Mouse (Mus musculus) stomach, embryonic 15.5 days (tissue): Measurements from ENCODE around the gene Cdh24. TPM values are rescaled to one million over a fixed set of nuclear protein-coding genes. Genes with fewer than 3 reads are reported as not detected.

ENCODE experiments used
- ATAC-seq: fragments of 200-750 bp; cut with Nextera tagmentation; 2 replicates; pipeline ENCODE4 v1.8.0; 2017; ENCODE audit warnings: low read depth, moderate number of reproducible peaks, moderate TSS enrichment; ENCODE audit not compliant: insufficient read depth, low FRiP score
- H3K27ac ChIP-seq: fragments of 300-500 bp; sonication (generic); 2 replicates; pipeline ENCODE4 v1.5.1; 2015; ENCODE audit warnings: mild to moderate bottlenecking, inconsistent platforms
- H3K27me3 ChIP-seq: fragments of 300-500 bp; sonication (generic); replicated peaks from 2 replicates; pipeline ENCODE4 v1.6.1; 2015; ENCODE audit warnings: inconsistent platforms
- H3K36me3 ChIP-seq: fragments of 300-500 bp; sonication (generic); 2 replicates; pipeline ENCODE4 v1.6.1; 2015; ENCODE audit warnings: inconsistent platforms
- H3K4me1 ChIP-seq: fragments of 300-500 bp; sonication (generic); 2 replicates; pipeline ENCODE4 v1.6.1; 2015; ENCODE audit warnings: inconsistent platforms
- H3K4me2 ChIP-seq: fragments of 300-500 bp; sonication (generic); 2 replicates; pipeline ENCODE4 v1.6.1; 2015; ENCODE audit warnings: mild to moderate bottlenecking, inconsistent platforms
- H3K4me3 ChIP-seq: fragments of 300-500 bp; sonication (generic); replicated peaks from 2 replicates; pipeline ENCODE4 v1.5.1; 2015; ENCODE audit warnings: inconsistent platforms
- H3K9ac ChIP-seq: fragments of 300-500 bp; sonication (generic); 2 replicates; pipeline ENCODE4 v1.6.1; 2015; ENCODE audit warnings: inconsistent platforms
- H3K9me3 ChIP-seq: fragments of 300-500 bp; sonication (generic); 2 replicates; pipeline ENCODE4 v1.6.1; 2016; ENCODE audit warnings: inconsistent platforms
- WGBS: fragments of 180-500 bp; shearing (Covaris S2); methylation state at CpG from one replicate; pipeline ENCODE4 v1.1.7; 2015; 5-methylcytosine and 5-hydroxymethylcytosine counted together
- polyA plus RNA-seq: library from polyadenylated mRNA; unstranded; fragments of >200 nt; fragmentation: Nextera tagmentation; extraction: Ambion mirVana; gene quantifications from 2 replicates; pipeline ENCODE4 v1.2.1, GENCODE M21; 2015

Gene Cdh24
- polyA plus RNA-seq, result 3.7 and 4.5 TPM in 2 replicates

GRCm38 (mm10) chr14:54641305-54641969 lies at the start of gene Cdh24:
Cdh24 (minus strand) TSS chr14:54641364.
- H3K4me3 ChIP-seq, result peak within 1 kb of the TSS; percentile 76
- WGBS, result under 1% methylated on average over 44 of the region's 52 CpGs
- H3K9ac ChIP-seq, result peak within 1 kb of the TSS; percentile 84
- H3K4me2 ChIP-seq, result peak within 1 kb of the TSS; percentile 100
- H3K4me1 ChIP-seq, result peaks cover 2% of the 10 kb centered on the region; the same call in 1 of the 2 replicates
- ATAC-seq, result peak; percentile 91
- H3K36me3 ChIP-seq, result peaks cover 42% of the 10 kb centered on the region
- peak within 1 kb of the TSS; percentile 85 for H3K27ac ChIP-seq
- H3K9me3 ChIP-seq, result no peaks in the 10 kb centered on the region
- no peaks in the 10 kb centered on the region for H3K27me3 ChIP-seq

GRCm38 (mm10) chr14:54687251-54687650 lies 46.1 kb upstream of the Cdh24 start:
- 4% methylated on average over 8 of the region's 8 CpGs for WGBS
- H3K4me2 ChIP-seq, result peak overlapping the region; percentile 57
- H3K9ac ChIP-seq, result peak overlapping the region; percentile 81

GRCm38 (mm10) chr14:54686522-54687143 lies 45.5 kb upstream of the Cdh24 start, which contains the start of gene Acin1:
Acin1 (minus strand) TSS chr14:54686931.
- Histone ChIP-seq H3K4me1 (0 out of 2 replicates have a peak, but pooled peaks cover 10% of the 10 kb centered on the region), H3K27me3 (no peaks in the 10 kb centered on the region), H3K4me2 (peak within 1 kb of the TSS; percentile 68), H3K4me3 (peak within 1 kb of the TSS; percentile 92), H3K9ac (peak within 1 kb of the TSS; percentile 99), H3K36me3 (peaks cover 8% of the 10 kb centered on the region; the same call in 1 of the 2 replicates), H3K27ac (peak within 1 kb of the TSS; percentile 98), H3K9me3 (no peaks in the 10 kb centered on the region)
- ATAC-seq, result peak; percentile 96
- 0% methylated on average over 44 of the region's 44 CpGs for WGBS

More at GRCm38 (mm10) chr14:54687251-54687650, 46.1 kb upstream of the Cdh24 start:
- no peak for ATAC-seq
- Histone ChIP-seq H3K27ac (peak overlapping the region; percentile 98), H3K9me3 (no peaks in the 10 kb centered on the region), H3K27me3 (no peaks in the 10 kb centered on the region), H3K36me3 (peaks cover 8% of the 10 kb centered on the region; the same call in 1 of the 2 replicates), H3K4me1 (0 out of 2 replicates have a peak, but pooled peaks cover 10% of the 10 kb centered on the region), H3K4me3 (peak overlapping the region; percentile 92)

- ATAC-seq, result peak; percentile 77
- H3K9me3 ChIP-seq, result no peaks in the 10 kb centered on the region
- H3K4me1 ChIP-seq, result 0 out of 2 replicates have a peak, but pooled peaks cover 10% of the 10 kb centered on the region
- peak within 1 kb of the TSS; percentile 98 for H3K27ac ChIP-seq
- H3K9ac ChIP-seq, result peak within 1 kb of the TSS; percentile 99
- no peaks in the 10 kb centered on the region for H3K27me3 ChIP-seq
- peak within 1 kb of the TSS; percentile 68 for H3K4me2 ChIP-seq
- under 1% methylated on average over 40 of the region's 41 CpGs for WGBS
- peak within 1 kb of the TSS; percentile 92 for H3K4me3 ChIP-seq
- H3K36me3 ChIP-seq, result peaks cover 9% of the 10 kb centered on the region; the same call in 1 of the 2 replicates
Observed at GRCm38 (mm10) chr14:54686063-54686521, 44.9 kb upstream of the Cdh24 start, which contains the start of gene 1700123O20Rik. 1700123O20Rik (plus strand) TSS chr14:54686216.

GRCm38 (mm10) chr14:54685471-54685870 lies 44.3 kb upstream of the Cdh24 start:
- H3K9ac ChIP-seq, result peak overlapping the region; percentile 99
- H3K27ac ChIP-seq, result peak overlapping the region; percentile 98
- ATAC-seq, result no peak
- 7% methylated on average over 8 of the region's 8 CpGs for WGBS
- no peaks in the 10 kb centered on the region for H3K9me3 ChIP-seq
- H3K27me3 ChIP-seq, result no peaks in the 10 kb centered on the region
- peak overlapping the region; percentile 68 for H3K4me2 ChIP-seq
- H3K4me3 ChIP-seq, result peak overlapping the region; percentile 92
- H3K4me1 ChIP-seq, result 0 out of 2 replicates have a peak, but pooled peaks cover 10% of the 10 kb centered on the region
- H3K36me3 ChIP-seq, result peaks cover 11% of the 10 kb centered on the region; the same call in 1 of the 2 replicates

GRCm38 (mm10) chr14:54682396-54682795 lies 41.2 kb upstream of the Cdh24 start:
- ATAC-seq, result no peak
- Histone ChIP-seq H3K9me3 (no peaks in the 10 kb centered on the region), H3K9ac (no peak overlapping the region), H3K27me3 (no peaks in the 10 kb centered on the region), H3K36me3 (peaks cover 11% of the 10 kb centered on the region; the same call in 1 of the 2 replicates), H3K4me3 (no peak overlapping the region), H3K4me2 (no peak overlapping the region), H3K4me1 (0 out of 2 replicates have a peak, but pooled peaks cover 5% of the 10 kb centered on the region), H3K27ac (no peak overlapping the region)
- 82% methylated on average over 3 of the region's 3 CpGs for WGBS

GRCm38 (mm10) chr14:54678657-54679304 lies 37.6 kb upstream of the Cdh24 start:
- no peak overlapping the region for H3K9ac ChIP-seq
- H3K27me3 ChIP-seq, result no peaks in the 10 kb centered on the region
- H3K4me2 ChIP-seq, result no peak overlapping the region
- 84% methylated on average over 16 of the region's 16 CpGs for WGBS
- ATAC-seq, result no peak
- H3K36me3 ChIP-seq, result peaks cover 21% of the 10 kb centered on the region; the same call in 1 of the 2 replicates
- no peaks in the 10 kb centered on the region for H3K4me1 ChIP-seq
- no peak overlapping the region for H3K27ac ChIP-seq
- H3K4me3 ChIP-seq, result no peak overlapping the region
- no peaks in the 10 kb centered on the region for H3K9me3 ChIP-seq

GRCm38 (mm10) chr14:54676290-54676689 lies 35.1 kb upstream of the Cdh24 start:
- no peaks in the 10 kb centered on the region for H3K4me1 ChIP-seq
- no peak overlapping the region for H3K4me2 ChIP-seq
- H3K9ac ChIP-seq, result no peak overlapping the region
- H3K27me3 ChIP-seq, result no peaks in the 10 kb centered on the region
- WGBS, result 86% methylated on average over 5 of the region's 5 CpGs
- no peaks in the 10 kb centered on the region for H3K9me3 ChIP-seq
- ATAC-seq, result no peak
- H3K36me3 ChIP-seq, result peaks cover 36% of the 10 kb centered on the region; the same call in 1 of the 2 replicates
- no peak overlapping the region for H3K4me3 ChIP-seq
- no peak overlapping the region for H3K27ac ChIP-seq

GRCm38 (mm10) chr14:54674317-54674716 lies 33.2 kb upstream of the Cdh24 start:
- no peak overlapping the region for H3K4me2 ChIP-seq
- H3K27ac ChIP-seq, result no peak overlapping the region
- H3K4me3 ChIP-seq, result no peak overlapping the region
- H3K4me1 ChIP-seq, result no peaks in the 10 kb centered on the region
- peaks cover 38% of the 10 kb centered on the region; the same call in 1 of the 2 replicates for H3K36me3 ChIP-seq
- H3K9ac ChIP-seq, result no peak overlapping the region
- no peaks in the 10 kb centered on the region for H3K27me3 ChIP-seq
- ATAC-seq, result no peak
- WGBS, result 57% methylated on average over 2 of the region's 2 CpGs
- H3K9me3 ChIP-seq, result no peaks in the 10 kb centered on the region

- no peak for ATAC-seq
- Histone ChIP-seq H3K9me3 (no peaks in the 10 kb centered on the region), H3K27ac (no peak overlapping the region), H3K4me1 (no peaks in the 10 kb centered on the region), H3K4me3 (no peak overlapping the region), H3K9ac (no peak overlapping the region), H3K27me3 (no peaks in the 10 kb centered on the region), H3K36me3 (peaks cover 52% of the 10 kb centered on the region), H3K4me2 (no peak overlapping the region)
- 80% methylated on average over 4 of the region's 4 CpGs for WGBS
Observed at GRCm38 (mm10) chr14:54669381-54669780, 28.2 kb upstream of the Cdh24 start.

- ATAC-seq, result no peak
Observed at GRCm38 (mm10) chr14:54664477-54665222, 23.5 kb upstream of the Cdh24 start.

More at GRCm38 (mm10) chr14:54664477-54665222, 23.5 kb upstream of the Cdh24 start:
- Histone ChIP-seq H3K36me3 (peaks cover 70% of the 10 kb centered on the region), H3K27me3 (no peaks in the 10 kb centered on the region), H3K9me3 (no peaks in the 10 kb centered on the region), H3K9ac (no peak overlapping the region), H3K4me2 (no peak overlapping the region), H3K4me3 (no peak overlapping the region), H3K4me1 (no peaks in the 10 kb centered on the region), H3K27ac (no peak overlapping the region)
- WGBS, result 90% methylated on average over 10 of the region's 10 CpGs
